ENCODE assay signal across 30 mouse cellular contexts in genomic region chrX:150585116-150585515, GRCm38 (mm10). TPM values are rescaled to one million over a fixed set of nuclear protein-coding genes. Genes with fewer than 3 reads are reported as not detected.
DNase-seq lines count a peak whose midpoint lies in the region; ATAC-seq lines count a peak whose summit lies in the region.
"Had no signal": no experiment of that assay in that cellular context is flagged by ENCODE, and none has a peak within 500 bp of the region (broad histone marks: within the 10 kb centered on the region; RNA-seq: fewer than 3 reads in every experiment).

No protein-coding gene starts in this region.

- no peak overlapping the region for H3K27ac ChIP-seq in kidney, embryonic 15.5 days
- no peak overlapping the region for H3K27ac ChIP-seq in kidney, embryonic 16.5 days (ENCODE audit: low read length)
- H3K27ac ChIP-seq: embryonic facial prominence, embryonic 12.5 days; embryonic facial prominence, embryonic 15.5 days; gastrocnemius, adult 2 months; heart, embryonic 10.5 days; heart, embryonic 13.5 days; hindbrain, embryonic 14.5 days had no signal

- 89% methylated on average over 8 of the region's 8 CpGs for WGBS in kidney, embryonic 15.5 days
- WGBS in kidney, embryonic 16.5 days = 87% methylated on average over 8 of the region's 8 CpGs

- peaks cover 9% of the 10 kb centered on the region; the same call in 1 of the 2 replicates for H3K27me3 ChIP-seq in kidney, embryonic 15.5 days
- H3K27me3 ChIP-seq in kidney, embryonic 16.5 days (ENCODE audit: insufficient read depth, low read length) = peaks cover 5% of the 10 kb centered on the region; the same call in 1 of the 2 replicates
- H3K27me3 ChIP-seq: CH12.LX; embryonic facial prominence, embryonic 12.5 days; embryonic facial prominence, embryonic 15.5 days; heart, embryonic 13.5 days had no signal

- H3K9ac ChIP-seq in kidney, embryonic 15.5 days = no peak overlapping the region
- no peak overlapping the region for H3K9ac ChIP-seq in kidney, embryonic 16.5 days (replicated peaks; ENCODE audit: low read length)
- H3K9ac ChIP-seq: embryonic facial prominence, embryonic 12.5 days; embryonic facial prominence, embryonic 15.5 days; forebrain, postnatal 0 days; heart, embryonic 13.5 days; hindbrain, embryonic 14.5 days had no signal

- H3K4me2 ChIP-seq in kidney, embryonic 15.5 days = no peak overlapping the region
- no peak overlapping the region for H3K4me2 ChIP-seq in kidney, embryonic 16.5 days (replicated peaks; ENCODE audit: low read depth, low read length)
- H3K4me2 ChIP-seq: embryonic facial prominence, embryonic 12.5 days; embryonic facial prominence, embryonic 15.5 days; heart, embryonic 13.5 days; hindbrain, embryonic 14.5 days had no signal

- H3K36me3 ChIP-seq in kidney, embryonic 15.5 days = peaks cover 32% of the 10 kb centered on the region
- H3K36me3 ChIP-seq in kidney, embryonic 16.5 days (ENCODE audit: insufficient read depth, low read length) = peaks cover 11% of the 10 kb centered on the region; the same call in 1 of the 2 replicates

- H3K4me1 ChIP-seq in kidney, embryonic 15.5 days = no peaks in the 10 kb centered on the region
- H3K4me1 ChIP-seq in kidney, embryonic 16.5 days (ENCODE audit: insufficient read depth, low read length) = peaks cover 3% of the 10 kb centered on the region; the same call in 1 of the 2 replicates
- H3K4me1 ChIP-seq: embryonic facial prominence, embryonic 12.5 days; embryonic facial prominence, embryonic 15.5 days; heart, embryonic 10.5 days had no signal

- peak; percentile 71 for DNase-seq in kidney, adult 11 months
- peak; percentile 67 to 74 for DNase-seq in kidney, adult 8-10 months
- DNase-seq in kidney, postnatal 10 days = peak; percentile 19
- peak; percentile 63 to 71 for DNase-seq in kidney, postnatal 36 days
- DNase-seq in left cerebral cortex, adult 11 months (ENCODE audit: low spot score) = no peak
- DNase-seq in thymus, postnatal 14 days = no peak
- DNase-seq: adrenal gland, adult 2 months; adrenal gland, postnatal 14 days; B cell, adult 2 months; cerebellum, adult 11 months; cerebellum, adult 2 months; cerebellum, adult 9-11 months; cerebellum, postnatal 25 days; forebrain, postnatal 0 days; gastrocnemius, adult 2 months; gastrocnemius, postnatal 14 days; heart, adult 18-20 months; heart, postnatal 14 days; heart, postnatal 4 days had no signal

- H3K4me3 ChIP-seq in kidney, embryonic 15.5 days (replicated peaks) = no peak overlapping the region
- H3K4me3 ChIP-seq in kidney, embryonic 16.5 days (ENCODE audit: low read length) = no peak overlapping the region
- H3K4me3 ChIP-seq: embryonic facial prominence, embryonic 12.5 days; embryonic facial prominence, embryonic 15.5 days; gastrocnemius, adult 2 months; heart, embryonic 10.5 days; heart, embryonic 13.5 days had no signal

- ATAC-seq in kidney, embryonic 15.5 days (replicated peaks; ENCODE audit: low FRiP score) = no peak
- ATAC-seq in kidney, embryonic 16.5 days (ENCODE audit: low FRiP score, low TSS enrichment) = no peak
- ATAC-seq: forebrain, embryonic 14.5 days; forebrain, postnatal 0 days; Patski had no signal

- H3K9me3 ChIP-seq in kidney, embryonic 15.5 days (replicated peaks) = no peaks in the 10 kb centered on the region
- no peaks in the 10 kb centered on the region for H3K9me3 ChIP-seq in kidney, embryonic 16.5 days (ENCODE audit: low read length)
- H3K9me3 ChIP-seq: embryonic facial prominence, embryonic 12.5 days; embryonic facial prominence, embryonic 15.5 days; G1E; heart, embryonic 10.5 days; heart, embryonic 13.5 days had no signal

RNA-seq across cellular contexts. Expression of gene Pfkfb1, which starts 2.9 kb away (rescaled TPM):
- 5.4 and 5.5 TPM in 2 replicates for polyA plus RNA-seq in kidney, embryonic 15.5 days (2015; fragmentation: Nextera tagmentation; extraction: Ambion mirVana)
- 5.2 and 6.2 TPM in 2 replicates for polyA plus RNA-seq in kidney, embryonic 16.5 days (2015; fragmentation: Nextera tagmentation; extraction: Ambion mirVana)

RNA-seq across cellular contexts. Expression of gene Apex2, which starts 4.6 kb away (rescaled TPM):
- 21.6 and 22.9 TPM in 2 replicates for polyA plus RNA-seq in kidney, embryonic 15.5 days (2015; fragmentation: Nextera tagmentation; extraction: Ambion mirVana)
- 23.7 and 24.5 TPM in 2 replicates for polyA plus RNA-seq in kidney, embryonic 16.5 days (2015; fragmentation: Nextera tagmentation; extraction: Ambion mirVana)

RNA-seq across cellular contexts. Expression of gene Alas2, which starts 37.9 kb away (rescaled TPM):
- 70.4 and 86.5 TPM in 2 replicates for polyA plus RNA-seq in kidney, embryonic 15.5 days (2015; fragmentation: Nextera tagmentation; extraction: Ambion mirVana)
- 76.5 and 82.1 TPM in 2 replicates for polyA plus RNA-seq in kidney, embryonic 16.5 days (2015; fragmentation: Nextera tagmentation; extraction: Ambion mirVana)

Comparison
In these comparisons a context has a peak if more than half of its experiments do, and no peak if none do; other contexts are left out.
1. DNase-seq: peak in kidney, adult 11 months (single experiment), kidney, adult 8-10 months (2 of 2), kidney, postnatal 10 days (single experiment) and kidney, postnatal 36 days (2 of 2); none in left cerebral cortex, adult 11 months (single experiment) and thymus, postnatal 14 days (single experiment).